Mouse (Mus musculus) splenic B cell, adult 2 months (primary cell): ENCODE measurements around the gene Fhod1.

Experiments used
- DNase-seq: peaks from one replicate; pipeline ENCODE4 v3.0.0-alpha.2; 2011; ENCODE audit warnings: low read depth, low spot score
- H3K27me3 ChIP-seq: 2 replicates; pipeline ENCODE4 v1.6.1; 2012; ENCODE audit warnings: mild to moderate bottlenecking, low read length, moderate library complexity, mixed read lengths; ENCODE audit not compliant: control insufficient read depth, poor library complexity, insufficient read depth, severe bottlenecking
- H3K36me3 ChIP-seq: 2 replicates; pipeline ENCODE4 v1.6.1; 2012; ENCODE audit warnings: mild to moderate bottlenecking, low read length, moderate library complexity, mixed read lengths; ENCODE audit not compliant: control insufficient read depth, poor library complexity, insufficient read depth, severe bottlenecking

Gene Fhod1

DNA sequence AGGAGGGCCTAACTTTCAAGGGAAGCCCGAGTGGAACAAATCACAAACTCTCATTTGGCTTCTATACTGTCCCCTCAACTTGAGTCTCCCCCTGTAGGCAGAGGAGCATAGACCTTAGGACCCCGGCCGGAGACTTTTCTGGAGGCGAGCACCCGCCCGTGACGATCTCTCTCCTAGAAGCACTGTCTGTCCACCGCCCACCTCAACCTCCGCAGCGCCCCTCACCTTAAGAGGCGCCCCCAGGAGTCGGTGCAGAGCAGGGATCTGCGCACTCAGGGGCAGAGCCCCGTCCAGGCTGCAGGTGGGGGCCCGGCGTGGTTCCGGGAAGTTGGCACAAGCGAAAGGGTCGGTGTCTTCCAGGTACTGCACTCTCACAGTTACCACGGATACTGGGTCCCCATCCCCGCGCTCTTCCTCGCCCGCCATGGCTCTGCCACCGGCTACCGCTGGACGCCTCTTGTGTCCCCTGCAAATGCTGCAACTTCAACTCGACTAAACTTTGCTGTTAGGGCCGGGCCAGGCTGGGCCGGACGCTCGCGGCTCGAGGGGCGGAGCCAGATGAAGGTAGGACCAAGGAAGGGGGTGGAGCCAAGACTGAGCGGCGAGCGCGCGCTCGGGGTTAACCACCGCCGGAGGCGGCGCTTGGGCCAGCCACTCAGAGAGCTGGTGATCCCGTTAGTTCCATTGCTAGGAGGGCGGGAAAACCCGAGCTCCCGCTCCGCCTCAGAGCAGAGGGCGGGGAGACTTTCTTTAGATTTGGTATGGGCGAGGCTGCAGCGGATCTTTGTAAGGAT is at the start of gene Fhod1:
Fhod1 (minus strand) TSS at position 526 of the 794 bp plus-strand sequence.
- no peaks in the 10 kb centered on the region for H3K36me3 ChIP-seq
- H3K27me3 ChIP-seq: no peaks in the 10 kb centered on the region
- DNase-seq: peak; percentile 92

DNA sequence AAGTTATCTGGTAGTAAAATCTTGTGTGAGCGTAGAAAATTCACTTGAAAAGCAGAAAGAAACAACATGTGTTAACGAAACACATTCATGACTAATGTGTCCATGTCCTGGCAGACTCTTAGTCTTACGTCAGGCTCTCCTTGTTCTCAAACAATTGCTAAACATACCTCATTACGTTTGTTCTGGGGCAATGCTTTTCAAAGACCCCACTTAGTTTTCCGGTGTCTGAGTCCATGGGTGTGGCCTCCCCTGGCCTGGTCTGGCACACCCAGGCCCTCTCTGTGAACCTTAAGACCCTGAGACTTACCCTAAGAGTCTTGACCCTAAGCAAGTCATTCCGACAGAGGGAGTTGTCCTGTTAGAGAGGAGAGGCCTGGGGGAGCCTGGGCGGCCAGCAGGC is 46.2 kb upstream of the Fhod1 start:
- H3K27me3 ChIP-seq: no peaks in the 10 kb centered on the region; the same call in 1 of the 2 replicates
- no peaks in the 10 kb centered on the region for H3K36me3 ChIP-seq
- no peak for DNase-seq

DNA sequence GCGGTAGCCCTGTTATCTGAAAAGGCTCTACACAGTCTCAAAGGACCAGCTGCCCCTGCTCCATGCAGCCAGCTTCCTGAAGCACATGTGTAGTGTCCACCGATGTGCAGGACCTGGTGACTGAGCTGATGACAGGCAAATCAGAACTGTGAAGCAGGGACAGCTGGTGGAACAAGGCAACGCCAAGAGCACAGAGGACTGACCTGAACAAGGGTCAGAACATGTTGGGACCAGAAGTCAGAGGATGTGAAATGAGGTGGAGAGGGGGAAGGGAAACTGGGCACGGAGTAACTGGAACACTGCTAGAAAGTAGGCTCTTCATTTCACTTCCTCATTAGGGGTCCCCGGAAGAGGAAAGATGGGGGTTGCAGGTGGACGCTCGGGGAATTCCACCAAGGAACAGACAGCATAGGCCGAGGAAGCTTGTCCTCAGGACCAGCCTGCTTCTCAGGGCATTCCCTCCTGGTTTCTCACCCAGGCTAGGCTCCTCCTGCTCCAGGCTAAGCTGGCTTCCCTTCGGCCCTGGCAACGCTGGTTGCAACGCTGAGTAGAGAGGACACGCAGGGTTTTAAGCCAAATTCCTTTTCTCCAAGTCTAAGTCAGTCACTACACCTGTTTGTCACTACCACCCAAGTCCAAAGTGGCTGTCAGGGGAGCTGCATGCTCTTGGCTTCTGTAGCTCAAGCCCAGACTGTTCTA is 45.5 kb upstream of the Fhod1 start:
- H3K27me3 ChIP-seq: no peaks in the 10 kb centered on the region
- DNase-seq: peak; percentile 5
- no peaks in the 10 kb centered on the region for H3K36me3 ChIP-seq

DNA sequence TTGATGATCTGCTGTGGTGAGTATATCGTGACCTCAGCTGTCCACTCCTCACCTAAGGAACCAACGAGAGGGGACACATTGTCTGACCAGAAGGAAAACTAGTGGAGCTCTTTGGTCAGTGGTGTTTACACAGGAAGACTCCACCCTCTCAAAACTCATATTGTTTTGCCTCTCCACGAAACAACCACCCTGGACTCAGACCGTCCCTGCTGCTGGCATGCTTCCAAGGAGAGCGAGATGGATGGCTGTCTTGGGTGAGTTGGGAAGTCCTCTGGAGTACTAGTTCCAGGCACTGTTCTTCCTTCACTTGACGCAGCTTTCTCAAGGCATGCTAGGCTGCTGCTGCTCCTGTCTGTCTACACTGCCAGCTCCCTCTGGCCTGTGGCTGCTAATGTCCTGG is 41.3 kb upstream of the Fhod1 start:
- Histone ChIP-seq H3K27me3 (no peaks in the 10 kb centered on the region), H3K36me3 (no peaks in the 10 kb centered on the region)
- DNase-seq: no peak

DNA sequence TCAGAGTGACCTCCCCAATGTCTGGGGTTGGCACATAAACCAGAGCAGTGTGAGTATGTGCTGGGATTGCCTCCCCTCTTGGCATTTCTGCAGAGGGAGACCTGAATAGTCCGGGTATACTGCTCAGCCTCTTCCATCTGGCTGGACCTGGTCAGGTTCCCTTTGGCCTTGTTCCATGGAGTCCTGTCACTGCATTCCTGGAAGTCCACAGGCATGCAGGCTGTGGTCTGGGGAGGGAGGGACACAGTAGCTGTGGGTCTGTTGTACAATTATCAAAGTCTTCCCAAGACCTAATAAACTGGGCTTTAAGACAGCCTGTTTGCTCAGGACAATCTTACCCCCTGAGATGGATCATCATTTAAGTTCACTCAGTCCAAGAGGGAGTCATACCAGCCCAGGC is 39.4 kb upstream of the Fhod1 start:
- no peaks in the 10 kb centered on the region for H3K36me3 ChIP-seq
- no peaks in the 10 kb centered on the region for H3K27me3 ChIP-seq
- no peak for DNase-seq

DNA sequence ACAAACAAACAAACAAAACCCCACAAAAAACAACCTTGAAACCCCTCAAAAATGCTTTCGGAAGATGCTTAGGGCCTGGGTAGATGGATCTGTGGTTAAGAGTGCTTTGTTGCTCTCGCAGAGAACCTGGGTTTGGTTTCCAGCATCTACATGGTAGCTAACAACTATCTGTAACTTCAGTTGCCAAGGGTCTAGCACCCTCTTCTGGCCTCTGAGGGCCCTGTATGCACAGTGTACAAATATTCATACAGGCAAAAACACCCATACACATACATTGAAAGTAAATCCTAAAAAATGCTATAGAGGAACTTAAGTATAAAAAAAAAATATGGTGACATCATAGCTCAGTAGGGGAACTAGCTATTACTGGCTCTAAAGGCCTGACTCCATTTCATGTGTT is 36.3 kb upstream of the Fhod1 start:
- H3K27me3 ChIP-seq: no peaks in the 10 kb centered on the region
- peak; percentile 13 for DNase-seq

DNA sequence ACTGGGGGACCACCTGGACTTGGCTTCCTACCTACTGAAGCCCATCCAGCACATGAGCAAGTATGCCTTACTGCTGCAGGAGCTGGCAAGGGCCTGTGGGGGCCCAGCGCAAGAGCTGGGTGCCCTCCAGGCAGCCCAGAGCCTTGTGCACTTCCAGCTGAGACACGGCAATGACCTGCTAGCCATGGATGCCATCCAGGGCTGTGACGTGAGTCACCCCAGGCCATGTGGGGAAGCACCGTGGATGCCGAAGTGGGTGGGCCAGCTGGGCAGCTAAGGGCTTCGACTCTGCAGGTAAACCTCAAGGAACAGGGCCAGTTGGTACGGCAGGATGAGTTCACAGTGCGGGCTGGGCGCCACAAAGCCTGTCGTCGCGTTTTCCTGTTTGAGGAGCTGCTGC is 32.6 kb upstream of the Fhod1 start:
- Histone ChIP-seq H3K27me3 (no peaks in the 10 kb centered on the region), H3K36me3 (no peaks in the 10 kb centered on the region)
- no peak for DNase-seq

More for the DNA sequence above, 36.3 kb upstream of the Fhod1 start:
- H3K36me3 ChIP-seq: no peaks in the 10 kb centered on the region

DNA sequence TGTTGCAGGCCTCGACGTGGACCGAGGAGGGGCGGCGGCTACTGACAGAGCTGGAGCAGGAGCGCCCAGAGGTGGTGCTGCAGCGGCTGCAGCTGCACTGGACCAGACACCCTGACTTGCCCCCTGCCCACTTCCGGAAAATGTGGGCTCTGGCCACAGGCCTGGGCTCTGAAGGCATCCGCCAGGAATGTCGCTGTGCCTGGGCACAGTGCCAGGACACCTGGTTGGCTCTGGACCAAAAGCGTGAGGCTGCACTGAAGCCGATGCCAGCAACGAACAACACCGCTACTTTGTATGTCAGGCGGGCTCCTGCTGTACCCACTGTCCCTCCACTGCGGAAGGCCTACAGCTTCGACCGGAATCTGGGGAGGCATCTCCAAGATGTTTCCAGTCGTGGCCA is 30.9 kb upstream of the Fhod1 start:
- H3K36me3 ChIP-seq: no peaks in the 10 kb centered on the region
- no peaks in the 10 kb centered on the region for H3K27me3 ChIP-seq
- no peak for DNase-seq

DNA sequence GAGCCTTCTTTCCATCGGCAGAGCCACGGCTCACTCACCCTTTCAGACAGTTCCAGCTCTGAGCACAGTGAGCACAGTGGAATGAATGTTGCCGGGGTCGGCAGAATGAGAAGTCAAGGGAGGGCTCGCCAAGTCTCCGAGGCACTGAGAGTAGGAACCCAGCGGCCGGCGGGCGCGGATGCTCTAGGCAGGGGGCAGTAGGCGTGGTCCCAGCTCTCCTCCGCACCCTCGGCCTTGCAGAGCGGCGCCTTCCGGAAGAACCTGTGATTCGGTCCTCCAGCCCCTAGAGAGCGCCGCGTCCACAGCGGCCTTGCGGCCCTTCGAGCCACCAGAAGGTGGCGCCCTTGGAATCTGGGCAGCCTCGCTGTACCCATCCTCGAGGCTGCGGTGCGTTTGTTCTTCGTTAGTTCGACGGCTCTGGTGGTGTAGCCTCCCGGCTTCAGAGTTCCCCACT is 26.8 kb upstream of the Fhod1 start:
- no peaks in the 10 kb centered on the region for H3K27me3 ChIP-seq
- H3K36me3 ChIP-seq: no peaks in the 10 kb centered on the region
- DNase-seq: peak; percentile 38

DNA sequence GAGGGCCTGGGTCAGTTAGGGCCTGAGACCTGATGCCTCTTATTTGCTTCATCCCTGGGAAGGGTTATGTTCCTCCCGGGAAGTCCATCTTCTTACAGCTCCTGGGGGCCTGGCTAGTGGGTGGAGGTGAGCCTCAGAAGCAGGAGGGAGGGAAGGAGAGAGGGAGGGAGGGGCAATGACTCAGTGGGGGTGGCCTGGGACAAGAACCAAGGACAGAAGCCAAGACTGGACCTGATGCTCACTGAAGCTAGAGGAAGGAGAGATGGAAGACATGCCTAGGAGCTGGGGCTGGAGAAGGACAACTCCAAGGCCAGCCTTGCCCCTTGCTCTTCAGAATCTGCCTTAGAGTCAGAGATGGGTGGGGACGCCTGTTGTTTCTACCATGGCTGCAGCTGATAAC is 25.3 kb upstream of the Fhod1 start, which contains the start of gene Plekhg4:
Plekhg4 (plus strand) TSS at position 243 of the 400 bp plus-strand sequence.
- Histone ChIP-seq H3K36me3 (no peaks in the 10 kb centered on the region), H3K27me3 (no peaks in the 10 kb centered on the region)
- no peak for DNase-seq

DNA sequence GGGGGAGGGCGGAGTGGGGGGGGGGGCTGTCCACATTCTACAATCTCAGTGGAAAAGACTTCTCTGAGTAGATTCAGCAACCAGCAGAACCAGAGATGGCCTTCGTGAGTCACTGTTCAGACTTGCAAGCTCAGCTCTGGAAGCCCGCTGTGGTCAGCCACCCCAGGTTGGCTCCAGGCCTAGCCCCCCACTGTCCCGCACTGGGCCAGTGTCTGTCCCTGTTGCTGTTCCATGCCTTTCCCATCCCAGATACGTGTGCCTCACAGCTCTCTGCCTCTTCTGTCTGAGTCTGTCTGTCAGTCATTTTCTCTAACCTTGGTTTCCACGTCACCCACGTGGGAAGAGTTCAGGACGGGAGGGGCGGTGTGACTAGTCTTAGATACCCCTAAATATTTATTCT is 24.7 kb upstream of the Fhod1 start:
- no peak for DNase-seq
- H3K36me3 ChIP-seq: no peaks in the 10 kb centered on the region
- H3K27me3 ChIP-seq: no peaks in the 10 kb centered on the region

DNA sequence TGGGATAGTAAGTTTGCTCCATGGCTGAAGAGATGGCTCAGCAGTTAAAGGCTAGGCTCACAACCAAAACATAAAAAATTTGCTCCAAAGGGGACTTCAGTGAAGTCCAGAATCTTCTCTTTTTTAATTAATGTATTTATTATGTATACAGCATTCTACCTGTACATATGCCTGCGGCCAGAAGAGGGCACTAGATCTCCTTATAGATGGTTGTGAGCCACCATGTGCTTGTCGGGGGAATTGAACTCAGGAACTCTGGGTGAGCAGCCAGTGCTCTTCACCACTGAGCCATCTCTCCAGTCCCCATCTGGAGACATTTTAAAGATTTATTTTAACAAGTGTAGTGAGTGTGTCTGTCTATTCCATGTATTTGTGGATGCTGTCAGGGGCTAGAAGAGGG is 19.4 kb upstream of the Fhod1 start:
- DNase-seq: peak; percentile 40
- no peaks in the 10 kb centered on the region for H3K27me3 ChIP-seq
- H3K36me3 ChIP-seq: no peaks in the 10 kb centered on the region

DNA sequence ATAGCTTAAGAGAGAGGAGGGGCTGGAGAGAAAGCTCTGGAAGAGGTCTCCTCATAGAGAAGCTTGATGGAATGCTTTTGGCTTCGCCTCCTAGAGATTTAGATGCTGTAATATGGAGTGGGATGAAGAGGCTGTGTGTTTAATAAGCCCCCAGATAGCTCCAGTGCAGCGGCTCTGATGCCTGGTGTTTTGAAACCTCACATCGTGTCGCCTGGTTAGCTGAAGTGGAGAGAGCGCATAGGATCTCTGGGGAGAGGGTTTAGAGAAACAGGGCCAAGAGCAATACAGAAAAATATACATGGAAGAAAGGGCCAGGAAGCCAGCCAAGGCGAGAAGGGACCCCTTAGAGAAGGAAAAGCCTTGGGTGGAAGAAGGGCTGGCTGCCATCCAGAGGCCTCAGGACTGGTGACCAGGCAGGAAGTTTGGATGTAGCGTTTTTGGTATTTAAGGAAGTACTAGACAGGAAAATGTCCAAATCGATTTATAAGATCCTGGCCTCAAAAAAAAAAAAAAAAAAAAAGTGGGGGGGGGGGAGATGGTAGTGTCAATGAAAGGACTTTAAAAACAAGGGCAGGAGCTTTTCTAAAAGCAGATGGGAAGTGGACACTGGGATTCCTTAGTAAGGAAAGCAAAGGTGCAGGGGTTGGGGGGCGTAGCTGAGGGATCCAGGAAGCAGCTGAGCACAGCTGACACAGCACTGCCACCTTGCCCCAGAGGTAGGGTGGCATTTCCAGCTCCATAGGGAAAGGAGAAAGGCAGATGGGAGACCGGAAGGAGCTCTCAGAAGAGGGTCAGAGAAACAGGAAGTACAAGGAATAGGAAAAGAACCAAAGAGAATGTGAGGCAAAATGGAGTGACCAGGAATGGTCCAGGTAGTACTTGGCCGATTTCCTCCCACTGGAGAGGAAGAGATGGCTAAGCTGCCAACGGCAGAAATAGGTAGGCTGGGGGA is 14.3 kb upstream of the Fhod1 start:
- no peak for DNase-seq
- H3K27me3 ChIP-seq: no peaks in the 10 kb centered on the region; the same call in 1 of the 2 replicates
- no peaks in the 10 kb centered on the region for H3K36me3 ChIP-seq

DNA sequence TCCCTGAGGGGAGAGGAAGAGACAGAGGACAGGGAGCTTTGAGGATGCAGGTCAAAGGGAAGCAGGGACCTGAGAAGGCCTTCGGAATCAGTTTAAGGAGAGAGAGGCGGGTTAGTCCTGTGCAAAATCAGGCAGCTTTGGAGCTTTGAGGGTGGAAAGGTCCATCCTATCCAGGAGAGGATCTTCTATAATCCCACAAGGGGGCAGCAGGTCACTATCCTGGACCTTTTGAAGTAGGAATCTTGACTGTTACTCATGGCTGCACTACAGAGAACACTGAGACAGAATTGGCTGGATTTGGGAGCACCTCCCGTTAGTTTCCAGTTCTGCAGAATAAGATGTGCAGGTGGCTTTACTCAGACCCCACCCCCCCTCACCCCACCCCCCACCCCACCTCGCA is 11.9 kb upstream of the Fhod1 start:
- Histone ChIP-seq H3K27me3 (no peaks in the 10 kb centered on the region; the same call in 1 of the 2 replicates), H3K36me3 (no peaks in the 10 kb centered on the region)
- no peak for DNase-seq
